Mouse (Mus musculus) liver, postnatal 0 days (tissue): Measurements from ENCODE around the gene Dmc1. TPM values are rescaled to one million over a fixed set of nuclear protein-coding genes. Genes with fewer than 3 reads are reported as not detected.

Experiments used
- ATAC-seq: fragments of 200-750 bp; cut with Nextera tagmentation; 2 replicates; pipeline ENCODE4 v1.8.0; 2017; ENCODE audit warnings: mild to moderate bottlenecking, moderate library complexity
- DNase-seq: peaks from one replicate; pipeline ENCODE4 v3.0.0-alpha.2; 2016
- H3K27ac ChIP-seq: fragments of 300-500 bp; sonication (generic); 2 replicates; pipeline ENCODE4 v1.5.1; 2014; ENCODE audit warnings: antibody characterized with exemption, moderate library complexity, mild to moderate bottlenecking, low read depth
- H3K27me3 ChIP-seq: fragments of 300-500 bp; sonication (generic); 2 replicates; pipeline ENCODE4 v1.6.1; 2014; ENCODE audit warnings: low read length, control low read depth, mixed read lengths; ENCODE audit not compliant: insufficient read depth
- H3K36me3 ChIP-seq: fragments of 300-500 bp; sonication (generic); replicated peaks from 2 replicates; pipeline ENCODE4 v1.6.1; 2014; ENCODE audit warnings: mild to moderate bottlenecking, control low read depth, low read length, moderate library complexity, mixed read lengths; ENCODE audit not compliant: insufficient read depth
- H3K4me1 ChIP-seq: fragments of 300-500 bp; sonication (generic); 2 replicates; pipeline ENCODE4 v1.6.1; 2014; ENCODE audit warnings: antibody characterized with exemption, mild to moderate bottlenecking, control low read depth; ENCODE audit not compliant: insufficient read depth
- H3K4me2 ChIP-seq: fragments of 300-500 bp; sonication (generic); 2 replicates; pipeline ENCODE4 v1.6.1; 2014; ENCODE audit warnings: low read depth, mild to moderate bottlenecking, low read length, moderate library complexity, mixed read lengths
- H3K4me3 ChIP-seq: fragments of 300-500 bp; sonication (generic); 2 replicates; pipeline ENCODE4 v1.5.1; 2014; ENCODE audit warnings: low read depth, low read length
- H3K9ac ChIP-seq: fragments of 300-500 bp; sonication (generic); replicated peaks from 2 replicates; pipeline ENCODE4 v1.6.1; 2014; ENCODE audit warnings: mild to moderate bottlenecking, moderate library complexity
- H3K9me3 ChIP-seq: fragments of 300-500 bp; sonication (generic); 2 replicates; pipeline ENCODE4 v1.6.1; 2016; ENCODE audit warnings: mild to moderate bottlenecking, control low read depth, low read length, mixed read lengths
- CTCF ChIP-seq: sonication (generic); IDR thresholded peaks from 2 replicates; pipeline ENCODE4 v1.5.1; 2016; ENCODE audit warnings: antibody characterized with exemption, low read depth
- EP300 ChIP-seq: IDR thresholded peaks from 2 replicates; pipeline ENCODE4 v1.6.1; 2016; ENCODE audit warnings: antibody characterized with exemption, low read depth, mild to moderate bottlenecking
- WGBS: fragments of 180-500 bp; shearing (Covaris S2); extraction: QIAGEN DNeasy Blood & Tissue Kit; methylation state at CpG from one replicate; pipeline ENCODE4 v1.1.7; 2014; ENCODE audit not compliant: insufficient replicate concordance; 5-methylcytosine and 5-hydroxymethylcytosine counted together
- polyA plus RNA-seq: library from polyadenylated mRNA; unstranded; fragments of >200 nt; fragmentation: Nextera tagmentation; extraction: Ambion mirVana; gene quantifications from 2 replicates; pipeline ENCODE4 v1.2.1, GENCODE M21; 2015

The Dmc1 gene
- polyA plus RNA-seq, 1 experiment from 2014 or later, result 0.25 TPM

DNA sequence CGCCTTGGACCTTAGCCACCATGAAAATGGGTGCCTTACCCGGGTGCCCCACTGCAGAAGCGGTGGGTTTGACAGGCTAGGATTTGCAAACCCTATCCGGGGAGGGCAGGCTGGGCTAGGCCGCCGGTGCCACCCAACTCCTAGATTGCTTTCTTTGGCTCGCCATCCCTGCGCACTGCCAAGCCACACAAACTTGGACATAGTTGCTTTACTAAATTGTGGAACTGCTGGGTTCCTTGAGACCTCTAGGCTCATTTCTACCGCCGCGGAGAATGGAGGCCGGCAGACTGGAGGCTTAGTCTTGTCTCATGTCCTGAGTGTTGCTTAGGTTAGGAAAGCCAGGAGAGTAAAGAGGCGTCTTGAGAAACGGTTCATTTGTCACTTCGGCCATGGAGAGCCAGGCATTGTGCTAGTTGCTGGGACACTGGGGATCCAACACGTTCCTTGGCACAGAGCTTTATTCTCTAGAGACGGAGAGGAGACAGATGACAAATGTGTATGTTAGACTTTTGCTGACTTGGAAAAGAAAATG is 57.6 kb downstream of the Dmc1 start:
- peak overlapping the region; percentile 97 for H3K4me3 ChIP-seq
- peak overlapping the region; percentile 99 for H3K27ac ChIP-seq
- 85% methylated on average over 17 of the region's 17 CpGs for WGBS
- TF ChIP-seq EP300, result no peak
- no peak for TF ChIP-seq CTCF
- H3K36me3 ChIP-seq, result peaks cover 19% of the 10 kb centered on the region
- H3K9me3 ChIP-seq, result no peaks in the 10 kb centered on the region
- no peaks in the 10 kb centered on the region for H3K27me3 ChIP-seq
- DNase-seq, result no peak
- H3K9ac ChIP-seq, result peak overlapping the region; percentile 99; the same call in 1 of the 2 replicates
- peaks cover 16% of the 10 kb centered on the region for H3K4me1 ChIP-seq
- peak overlapping the region; percentile 82 for H3K4me2 ChIP-seq
- ATAC-seq, result no peak

GRCm38 (mm10) chr15:79546410-79547288 is 58.3 kb downstream of the Dmc1 start, which contains the start of gene Ddx17:
Gene Ddx17 (minus strand): TSS chr15:79546741.
- H3K4me3 ChIP-seq, result peak within 1 kb of the TSS; percentile 97
- peaks cover 16% of the 10 kb centered on the region for H3K4me1 ChIP-seq
- H3K27me3 ChIP-seq, result no peaks in the 10 kb centered on the region
- ATAC-seq (peak; percentile 95), DNase-seq (peak; percentile 98)
- peak; percentile 95 for TF ChIP-seq EP300
- peak; percentile 1; the same call in 1 of the 2 replicates for TF ChIP-seq CTCF
- 2% methylated on average over 84 of the region's 84 CpGs for WGBS
- H3K9me3 ChIP-seq, result no peaks in the 10 kb centered on the region
- peak within 1 kb of the TSS; percentile 99 for H3K27ac ChIP-seq
- H3K9ac ChIP-seq, result peak within 1 kb of the TSS; percentile 99
- peaks cover 26% of the 10 kb centered on the region for H3K36me3 ChIP-seq
- H3K4me2 ChIP-seq, result peak within 1 kb of the TSS; percentile 82

- H3K9ac ChIP-seq, result peak overlapping the region; percentile 99
- peak overlapping the region; percentile 82 for H3K4me2 ChIP-seq
- no peak for TF ChIP-seq EP300
- no peak for TF ChIP-seq CTCF
- WGBS, result under 1% methylated on average over 42 of the region's 52 CpGs
- peak; percentile 80 for DNase-seq
- H3K4me1 ChIP-seq, result peaks cover 16% of the 10 kb centered on the region
- peaks cover 31% of the 10 kb centered on the region for H3K36me3 ChIP-seq
- H3K4me3 ChIP-seq, result peak overlapping the region; percentile 97
- H3K27ac ChIP-seq, result peak overlapping the region; percentile 99
- peak; percentile 69 for ATAC-seq
- no peaks in the 10 kb centered on the region for H3K9me3 ChIP-seq
- H3K27me3 ChIP-seq, result no peaks in the 10 kb centered on the region
These were observed 58.9 kb downstream of the Dmc1 start for GRCm38 (mm10) chr15:79545921-79546399.

DNA sequence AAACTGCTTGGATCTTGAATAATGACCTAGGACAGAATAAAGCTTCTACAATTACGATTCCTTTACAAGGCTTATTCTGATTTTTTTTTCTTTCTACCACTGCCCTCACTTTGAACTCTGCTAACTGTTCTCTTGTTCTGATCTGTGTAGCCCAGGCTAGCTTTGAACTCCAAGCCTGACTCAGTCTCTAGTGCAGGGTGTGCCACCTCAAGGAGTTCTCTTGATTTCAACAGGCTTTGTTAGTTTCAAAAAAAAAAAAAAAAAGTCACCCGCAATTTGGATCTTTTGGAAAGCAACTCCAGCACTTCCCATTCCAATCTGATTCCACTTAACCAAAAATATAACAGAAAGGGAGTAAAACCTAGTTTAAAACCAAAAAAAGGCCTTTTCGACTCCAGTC is 59.4 kb downstream of the Dmc1 start:
- Histone ChIP-seq H3K9me3 (no peaks in the 10 kb centered on the region), H3K4me2 (peak overlapping the region; percentile 82), H3K4me3 (peak overlapping the region; percentile 97), H3K27ac (peak overlapping the region; percentile 99), H3K9ac (peak overlapping the region; percentile 99), H3K4me1 (peaks cover 16% of the 10 kb centered on the region), H3K27me3 (no peaks in the 10 kb centered on the region), H3K36me3 (peaks cover 36% of the 10 kb centered on the region)
- ATAC-seq, result no peak
- TF ChIP-seq EP300, result no peak
- no peak for TF ChIP-seq CTCF
- no peak for DNase-seq
- 2% methylated on average over 3 of the region's 3 CpGs for WGBS

- DNase-seq (no peak), ATAC-seq (no peak)
- TF ChIP-seq CTCF, result no peak
- no peak for TF ChIP-seq EP300
- Histone ChIP-seq H3K4me1 (peaks cover 16% of the 10 kb centered on the region), H3K9ac (no peak overlapping the region; the same call in 1 of the 2 replicates), H3K27ac (no peak overlapping the region; the same call in 1 of the 2 replicates), H3K27me3 (no peaks in the 10 kb centered on the region), H3K9me3 (no peaks in the 10 kb centered on the region), H3K4me3 (peak overlapping the region; percentile 97; the same call in 1 of the 2 replicates), H3K36me3 (peaks cover 51% of the 10 kb centered on the region), H3K4me2 (peak overlapping the region; percentile 82)
- WGBS, result 90% methylated on average over 3 of the region's 3 CpGs
These were observed 60.9 kb downstream of the Dmc1 start for GRCm38 (mm10) chr15:79543968-79544367.

GRCm38 (mm10) chr15:79533796-79534195 is 71.1 kb downstream of the Dmc1 start:
- DNase-seq, result no peak
- no peak for ATAC-seq
- Histone ChIP-seq H3K4me3 (no peak overlapping the region), H3K36me3 (peaks cover 96% of the 10 kb centered on the region), H3K27me3 (no peaks in the 10 kb centered on the region), H3K27ac (no peak overlapping the region), H3K9me3 (no peaks in the 10 kb centered on the region), H3K4me2 (no peak overlapping the region), H3K9ac (no peak overlapping the region), H3K4me1 (peaks cover 3% of the 10 kb centered on the region; the same call in 1 of the 2 replicates)
- TF ChIP-seq CTCF (no peak), EP300 (no peak)
- 82% methylated on average over 3 of the region's 3 CpGs for WGBS
